Mouse (Mus musculus) brain, embryonic 14.5 days (tissue): ENCODE results near the gene Nop56. TPM values are rescaled to one million over a fixed set of nuclear protein-coding genes. Genes with fewer than 3 reads are reported as not detected.

Experiments used
- DNase-seq: peaks from one replicate; pipeline ENCODE4 v3.0.0-alpha.2; 2011; ENCODE audit warnings: low read depth
- CTCF ChIP-seq: fragments of 200-500 bp; IDR thresholded peaks from 2 replicates; pipeline ENCODE4 v1.5.1; 2012; ENCODE audit warnings: inconsistent platforms, mild to moderate bottlenecking, moderate library complexity, borderline replicate concordance; ENCODE audit not compliant: insufficient read depth, insufficient read length; ENCODE audit errors: extremely low read depth
- POLR2A ChIP-seq: fragments of 200-500 bp; IDR thresholded peaks from 2 replicates; pipeline ENCODE4 v1.6.1; 2012; ENCODE audit warnings: mild to moderate bottlenecking, inconsistent platforms, borderline replicate concordance; ENCODE audit not compliant: poor library complexity, insufficient read depth, insufficient read length, severe bottlenecking; ENCODE audit errors: extremely low read depth
- polyA plus RNA-seq: library from polyadenylated mRNA; depleted of rRNA; stranded (reverse); fragments of >200 nt; gene quantifications from 2 replicates; pipeline ENCODE4 v1.2.3, GENCODE M21; 2012; rRNA removed

The Nop56 gene
- polyA plus RNA-seq, 1 experiment, result 213 TPM

DNA sequence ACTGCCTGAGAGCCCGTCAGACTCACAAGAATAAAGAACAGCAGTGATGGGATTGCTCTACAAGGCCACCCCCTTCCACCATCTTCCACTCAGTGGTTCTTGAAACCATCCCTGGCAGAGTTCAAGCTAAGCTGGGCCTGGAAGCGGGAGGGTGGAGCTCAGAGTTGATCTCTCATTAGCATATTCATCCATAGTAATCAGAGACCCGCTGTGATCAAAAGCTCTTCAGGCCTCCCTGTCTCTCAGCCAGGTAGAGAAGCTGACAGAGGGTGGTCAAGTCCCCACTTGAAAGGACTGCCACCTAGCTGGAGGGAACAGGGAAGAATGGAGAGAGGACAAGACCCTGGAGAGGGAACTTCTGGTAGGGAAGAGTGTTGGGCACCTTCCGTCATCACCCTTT lies 28.8 kb downstream of the Nop56 start:
- TF ChIP-seq CTCF, result no peak
- no peak for TF ChIP-seq POLR2A
- no peak for DNase-seq

DNA sequence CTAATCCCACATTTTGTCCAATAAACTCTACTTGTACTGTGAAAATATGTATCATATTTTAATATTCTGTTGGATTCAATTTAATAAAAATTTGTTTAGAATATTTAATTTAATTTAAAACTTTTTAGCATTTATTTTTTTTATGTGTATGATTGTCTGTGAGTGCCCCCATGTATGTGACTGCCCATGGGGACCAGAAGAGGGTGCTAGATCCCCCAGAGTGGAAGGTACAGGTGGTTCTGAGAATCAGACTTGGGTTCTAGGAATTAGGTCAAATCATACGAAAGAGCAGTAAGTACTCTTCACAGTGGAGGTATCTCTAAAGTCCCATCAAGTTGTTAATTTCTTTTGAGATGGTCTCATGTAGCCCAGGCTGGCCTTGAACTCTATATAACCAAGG lies 52.8 kb downstream of the Nop56 start:
- no peak for DNase-seq
- TF ChIP-seq POLR2A (no peak), CTCF (no peak; the same call in 1 of the 2 replicates)

Other genes with a start within 250 kb of the Nop56 start
- gene Tgm6, start 162.0 kb upstream of the Nop56 start, polyA plus RNA-seq, result 0.18 and 0.23 TPM in 2 replicates
- gene Snrpb, start 95.0 kb upstream of the Nop56 start, polyA plus RNA-seq, result 268 and 420 TPM in 2 replicates
- gene Tmc2, start 79.2 kb upstream of the Nop56 start, polyA plus RNA-seq, result 0.05 TPM in 1 of 2 replicates, not detected in the other
- gene Idh3b, start 10.1 kb downstream of the Nop56 start, polyA plus RNA-seq, result 162 and 203 TPM in 2 replicates
- 24.3 and 24.9 TPM in 2 replicates for gene Ebf4, start 20.7 kb downstream of the Nop56 start, polyA plus RNA-seq
- gene Cpxm1, start 123.1 kb downstream of the Nop56 start, polyA plus RNA-seq, result 15.4 and 24.0 TPM in 2 replicates
- gene Gm28372, start 130.8 kb downstream of the Nop56 start, polyA plus RNA-seq, result not detected in 2 replicates
- not detected in 2 replicates for gene 1700020A23Rik, start 130.8 kb downstream of the Nop56 start, polyA plus RNA-seq
- not detected in 2 replicates for gene Tmem239, start 132.0 kb downstream of the Nop56 start, polyA plus RNA-seq
- gene Vps16, start 149.9 kb downstream of the Nop56 start, polyA plus RNA-seq, result 114 and 169 TPM in 2 replicates
- gene Pced1a, start 150.3 kb downstream of the Nop56 start, polyA plus RNA-seq, result 32.5 and 36.9 TPM in 2 replicates
- gene Ptpra, start 175.8 kb downstream of the Nop56 start, polyA plus RNA-seq, result 119 and 127 TPM in 2 replicates